In genomic region chr14:25184042-25184441, GRCm38 (mm10) we compare ENCODE assay signal across 22 mouse cellular contexts.
A peak's percentile ranks its signal among the peaks of the same experiment; 100 is the strongest.
DNase-seq lines count a peak whose midpoint lies in the region; ATAC-seq and TF ChIP-seq lines count a peak whose summit lies in the region.
"Had no signal": no experiment of that assay in that cellular context is flagged by ENCODE, and none has a peak within 500 bp of the region (broad histone marks: within the 10 kb centered on the region; RNA-seq: fewer than 3 reads in every experiment).

No protein-coding gene starts in this region.

- peak overlapping the region; percentile 64 for H3K27ac ChIP-seq in heart, embryonic 10.5 days
- no peak overlapping the region for H3K27ac ChIP-seq in kidney, adult 2 months (ENCODE audit: insufficient read depth, low read depth, low read length)
- H3K27ac ChIP-seq in midbrain, postnatal 0 days (ENCODE audit: low read depth, low read length) = no peak overlapping the region
- H3K27ac ChIP-seq in midbrain, embryonic 15.5 days = no peak overlapping the region
- H3K27ac ChIP-seq: forebrain, embryonic 15.5 days; heart, adult 2 months; liver, embryonic 14.5 days; lung, embryonic 15.5 days; neural tube, embryonic 15.5 days; stomach, embryonic 15.5 days had no signal

- peaks cover 10% of the 10 kb centered on the region; the same call in 1 of the 2 replicates for H3K27me3 ChIP-seq in heart, embryonic 10.5 days (ENCODE audit: insufficient read depth, poor library complexity, severe bottlenecking)
- no peaks in the 10 kb centered on the region for H3K27me3 ChIP-seq in kidney, adult 2 months (replicated peaks; ENCODE audit: control insufficient read depth, insufficient read depth, low read length)
- no peaks in the 10 kb centered on the region for H3K27me3 ChIP-seq in midbrain, postnatal 0 days (ENCODE audit: insufficient read depth, low read length)
- H3K27me3 ChIP-seq in midbrain, embryonic 15.5 days (replicated peaks) = no peaks in the 10 kb centered on the region
- H3K27me3 ChIP-seq: forebrain, embryonic 15.5 days; limb, embryonic 15.5 days; neural tube, embryonic 15.5 days; stomach, embryonic 15.5 days had no signal

- no peak for ATAC-seq in midbrain, postnatal 0 days (ENCODE audit: low FRiP score)
- no peak for ATAC-seq in midbrain, embryonic 15.5 days (replicated peaks)
- ATAC-seq: forebrain, embryonic 15.5 days had no signal

- no peak for DNase-seq in heart, embryonic 10.5 days (ENCODE audit: low spot score)
- no peak for DNase-seq in heart, postnatal 25 days (ENCODE audit: low spot score)
- DNase-seq in kidney, adult 2 months = peak; percentile 23
- no peak for DNase-seq in kidney, postnatal 4 days
- peak; percentile 34 for DNase-seq in midbrain, postnatal 0 days (ENCODE audit: low spot score)
- no peak for DNase-seq in retina, embryonic 14.5 days (ENCODE audit: low spot score)
- DNase-seq: adrenal gland, postnatal 10 days; cerebellum, adult 2 months; cerebellum, postnatal 25 days; gastrocnemius, postnatal 10 days; kidney, adult 11 months; layer of hippocampus, adult 9-11 months; thymus, adult 2 months; thymus, postnatal 4 days had no signal

- no peaks in the 10 kb centered on the region for H3K9me3 ChIP-seq in heart, embryonic 10.5 days
- H3K9me3 ChIP-seq in midbrain, postnatal 0 days (ENCODE audit: low read length) = peaks cover 5% of the 10 kb centered on the region; the same call in 1 of the 2 replicates
- no peaks in the 10 kb centered on the region for H3K9me3 ChIP-seq in midbrain, embryonic 15.5 days
- H3K9me3 ChIP-seq: forebrain, embryonic 15.5 days; limb, embryonic 15.5 days; lung, embryonic 15.5 days; neural tube, embryonic 15.5 days; stomach, embryonic 15.5 days had no signal

- TF ChIP-seq POLR2A in kidney, adult 2 months (IDR thresholded peaks at IDR 0.05; ENCODE audit: low read depth, low read length) = no peak

- no peak overlapping the region for H3K4me3 ChIP-seq in heart, embryonic 10.5 days
- no peak overlapping the region for H3K4me3 ChIP-seq in kidney, adult 2 months (ENCODE audit: insufficient read depth, low read depth, low read length)
- H3K4me3 ChIP-seq in midbrain, postnatal 0 days (ENCODE audit: low read depth, low read length) = no peak overlapping the region
- no peak overlapping the region for H3K4me3 ChIP-seq in midbrain, embryonic 15.5 days
- H3K4me3 ChIP-seq: forebrain, embryonic 15.5 days; heart, adult 2 months; limb, embryonic 15.5 days; lung, embryonic 15.5 days; neural tube, embryonic 15.5 days; stomach, embryonic 15.5 days had no signal

- TF ChIP-seq CTCF in kidney, adult 2 months (conservative IDR thresholded peaks at IDR 0.05; ENCODE audit: insufficient read depth, insufficient read length, low read depth, low read length) = no peak
- TF ChIP-seq CTCF in midbrain, postnatal 0 days (IDR thresholded peaks at IDR 0.05) = no peak

- peaks cover 40% of the 10 kb centered on the region for H3K4me1 ChIP-seq in heart, embryonic 10.5 days
- peaks cover 24% of the 10 kb centered on the region for H3K4me1 ChIP-seq in kidney, adult 2 months (ENCODE audit: control insufficient read depth, insufficient read depth, low read length)
- peaks cover 10% of the 10 kb centered on the region; the same call in 1 of the 2 replicates for H3K4me1 ChIP-seq in midbrain, postnatal 0 days (ENCODE audit: insufficient read depth, low read length)
- peaks cover 44% of the 10 kb centered on the region for H3K4me1 ChIP-seq in midbrain, embryonic 15.5 days

- 53% methylated on average over 5 of the region's 5 CpGs for WGBS in heart, embryonic 10.5 days
- 74% methylated on average over 5 of the region's 5 CpGs for WGBS in kidney, adult 2 months
- 73% methylated on average over 5 of the region's 5 CpGs for WGBS in midbrain, postnatal 0 days
- 68% methylated on average over 5 of the region's 5 CpGs for WGBS in midbrain, embryonic 15.5 days

- no peaks in the 10 kb centered on the region for H3K36me3 ChIP-seq in heart, embryonic 10.5 days
- no peaks in the 10 kb centered on the region for H3K36me3 ChIP-seq in kidney, adult 2 months (ENCODE audit: control insufficient read depth, insufficient read depth, low read length)
- H3K36me3 ChIP-seq in midbrain, postnatal 0 days (ENCODE audit: insufficient read depth, low read length) = no peaks in the 10 kb centered on the region
- H3K36me3 ChIP-seq in midbrain, embryonic 15.5 days (replicated peaks) = no peaks in the 10 kb centered on the region
- H3K36me3 ChIP-seq: forebrain, embryonic 15.5 days; limb, embryonic 15.5 days; lung, embryonic 15.5 days; neural tube, embryonic 15.5 days; stomach, embryonic 15.5 days had no signal

- H3K4me2 ChIP-seq in midbrain, postnatal 0 days (ENCODE audit: low read depth, low read length, poor library complexity, severe bottlenecking) = no peak overlapping the region
- no peak overlapping the region for H3K4me2 ChIP-seq in midbrain, embryonic 15.5 days
- H3K4me2 ChIP-seq: forebrain, embryonic 15.5 days; limb, embryonic 15.5 days; lung, embryonic 15.5 days; neural tube, embryonic 15.5 days; stomach, embryonic 15.5 days had no signal

- intact Hi-C loops in heart, postnatal 25 days (cut with DNase I) = no loop called here

- H3K9ac ChIP-seq in midbrain, postnatal 0 days (replicated peaks; ENCODE audit: low read length, poor library complexity, severe bottlenecking) = no peak overlapping the region
- no peak overlapping the region for H3K9ac ChIP-seq in midbrain, embryonic 15.5 days
- H3K9ac ChIP-seq: forebrain, embryonic 15.5 days; limb, embryonic 15.5 days; liver, embryonic 14.5 days; lung, embryonic 15.5 days; neural tube, embryonic 15.5 days; stomach, embryonic 15.5 days had no signal

Comparison
In these comparisons a context has a peak if more than half of its experiments do, and no peak if none do; other contexts are left out.
1. DNase-seq: peak in kidney, adult 2 months (single experiment) and midbrain, postnatal 0 days (single experiment); none in heart, embryonic 10.5 days (single experiment), heart, postnatal 25 days (single experiment), kidney, postnatal 4 days (0 of 2) and retina, embryonic 14.5 days (single experiment).